Mouse (Mus musculus) lung, postnatal 0 days (tissue): ENCODE data around the gene 1700018F24Rik. TPM values are rescaled to one million over a fixed set of nuclear protein-coding genes. Genes with fewer than 3 reads are reported as not detected.
"Not testable (repeated sequence)": the region's sequence is repeated elsewhere in the genome, so short reads cannot be mapped to it uniquely, and the experiment has no call there.

Experiments
- ATAC-seq: fragments of 200-750 bp; cut with Nextera tagmentation; 2 replicates; pipeline ENCODE4 v1.8.0; 2017; ENCODE audit warnings: moderate library complexity
- DNase-seq: peaks from one replicate; pipeline ENCODE4 v3.0.0-alpha.2; 2016; ENCODE audit warnings: low spot score
- H3K27ac ChIP-seq: fragments of 300-500 bp; sonication (generic); 2 replicates; pipeline ENCODE4 v1.5.1; 2014; ENCODE audit warnings: antibody characterized with exemption, mild to moderate bottlenecking, low read length, mixed read lengths
- H3K27me3 ChIP-seq: fragments of 300-500 bp; sonication (generic); replicated peaks from 2 replicates; pipeline ENCODE4 v1.6.1; 2014; ENCODE audit warnings: low read length, mixed read lengths; ENCODE audit not compliant: insufficient read depth
- H3K36me3 ChIP-seq: fragments of 300-500 bp; sonication (generic); 2 replicates; pipeline ENCODE4 v1.6.1; 2014; ENCODE audit warnings: low read length, mixed read lengths; ENCODE audit not compliant: insufficient read depth
- H3K4me1 ChIP-seq: fragments of 300-500 bp; sonication (generic); 2 replicates; pipeline ENCODE4 v1.6.1; 2014; ENCODE audit warnings: antibody characterized with exemption, low read depth, low read length, mixed read lengths; ENCODE audit not compliant: insufficient read depth
- H3K4me2 ChIP-seq: fragments of 300-500 bp; sonication (generic); replicated peaks from 2 replicates; pipeline ENCODE4 v1.6.1; 2014; ENCODE audit warnings: low read depth, mild to moderate bottlenecking, low read length, moderate library complexity, mixed read lengths
- H3K4me3 ChIP-seq: fragments of 300-500 bp; sonication (generic); 2 replicates; pipeline ENCODE4 v1.5.1; 2014; ENCODE audit warnings: low read depth, low read length
- H3K9ac ChIP-seq: fragments of 300-500 bp; sonication (generic); replicated peaks from 2 replicates; pipeline ENCODE4 v1.6.1; 2014; ENCODE audit warnings: low read depth, mild to moderate bottlenecking
- H3K9me3 ChIP-seq: fragments of 300-500 bp; sonication (generic); 2 replicates; pipeline ENCODE4 v1.6.1; 2016; ENCODE audit warnings: low read length, mixed read lengths
- CTCF ChIP-seq: IDR thresholded peaks from 2 replicates; pipeline ENCODE4 v1.5.1; 2016; ENCODE audit warnings: antibody characterized with exemption, mild to moderate bottlenecking
- EP300 ChIP-seq: IDR thresholded peaks from 2 replicates; pipeline ENCODE4 v1.6.1; 2016; ENCODE audit warnings: antibody characterized with exemption, mild to moderate bottlenecking, control low read depth
- WGBS: fragments of 180-500 bp; shearing (Covaris S2); extraction: QIAGEN DNeasy Blood & Tissue Kit; methylation state at CpG from one replicate; pipeline ENCODE4 v1.1.7; 2014; 5-methylcytosine and 5-hydroxymethylcytosine counted together
- polyA plus RNA-seq: library from polyadenylated mRNA; unstranded; fragments of >200 nt; fragmentation: Nextera tagmentation; extraction: Ambion mirVana; gene quantifications from 2 replicates; pipeline ENCODE4 v1.2.1, GENCODE M21; 2015

1700018F24Rik gene
- polyA plus RNA-seq: 0.56 and 0.73 TPM in 2 replicates

DNA sequence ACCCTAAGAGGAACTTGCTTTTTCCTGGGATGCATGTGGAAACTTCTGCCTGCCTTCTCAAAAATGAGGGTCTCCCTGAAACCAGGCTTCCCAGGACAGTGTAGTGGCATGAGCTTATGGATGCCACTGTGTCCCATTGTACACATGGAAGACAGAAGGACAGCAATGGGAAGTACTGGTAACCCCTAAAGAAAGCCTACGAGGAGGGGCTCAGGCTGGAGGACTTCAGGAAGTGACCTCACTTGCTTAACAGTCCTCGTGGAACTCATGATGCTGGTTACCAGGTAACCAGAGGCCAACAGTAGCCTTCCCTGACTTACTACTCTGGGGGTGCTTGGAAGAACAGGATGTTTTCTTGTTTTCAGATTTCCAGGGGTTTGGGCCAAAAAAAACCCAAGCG lies at the start of gene 1700018F24Rik:
TSS of gene 1700018F24Rik (plus strand) at position 301 of the 400 bp plus-strand sequence.
- not testable (repeated sequence) for ATAC-seq, H3K9ac ChIP-seq, H3K36me3 ChIP-seq, H3K27me3 ChIP-seq, H3K27ac ChIP-seq, H3K4me3 ChIP-seq, DNase-seq, H3K4me2 ChIP-seq, H3K9me3 ChIP-seq, H3K4me1 ChIP-seq
- WGBS: 42% methylated on average over 3 of the region's 3 CpGs

DNA sequence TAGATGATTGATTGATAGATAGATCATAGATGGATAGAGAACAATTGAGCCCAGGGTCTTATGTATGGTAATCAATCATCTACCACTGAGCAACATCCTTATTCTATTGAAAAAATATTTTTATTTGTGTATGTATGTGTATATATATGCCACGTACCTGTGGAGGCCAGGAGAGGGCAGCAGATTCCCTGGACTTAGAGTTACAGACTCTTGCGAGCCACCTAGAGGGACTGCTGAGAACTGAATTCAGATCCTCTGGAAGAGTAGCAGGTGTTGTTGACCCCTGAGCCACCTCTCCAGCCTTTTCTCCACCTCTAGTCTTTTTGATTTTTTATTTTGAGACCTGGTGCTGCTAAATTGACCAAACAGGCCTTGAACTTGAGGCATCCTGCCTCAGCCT lies 44.3 kb upstream of the 1700018F24Rik start:
- H3K36me3 ChIP-seq: no peaks in the 10 kb centered on the region
- TF ChIP-seq EP300 (no peak), CTCF (peak; percentile 63)
- DNase-seq: peak; percentile 40
- no peak overlapping the region for H3K9ac ChIP-seq
- no peak overlapping the region for H3K27ac ChIP-seq
- H3K4me2 ChIP-seq: no peak overlapping the region
- 34% methylated on average over 2 of the region's 2 CpGs for WGBS
- H3K9me3 ChIP-seq: no peaks in the 10 kb centered on the region
- no peaks in the 10 kb centered on the region for H3K4me1 ChIP-seq
- H3K27me3 ChIP-seq: no peaks in the 10 kb centered on the region
- no peak overlapping the region for H3K4me3 ChIP-seq
- ATAC-seq: no peak

DNA sequence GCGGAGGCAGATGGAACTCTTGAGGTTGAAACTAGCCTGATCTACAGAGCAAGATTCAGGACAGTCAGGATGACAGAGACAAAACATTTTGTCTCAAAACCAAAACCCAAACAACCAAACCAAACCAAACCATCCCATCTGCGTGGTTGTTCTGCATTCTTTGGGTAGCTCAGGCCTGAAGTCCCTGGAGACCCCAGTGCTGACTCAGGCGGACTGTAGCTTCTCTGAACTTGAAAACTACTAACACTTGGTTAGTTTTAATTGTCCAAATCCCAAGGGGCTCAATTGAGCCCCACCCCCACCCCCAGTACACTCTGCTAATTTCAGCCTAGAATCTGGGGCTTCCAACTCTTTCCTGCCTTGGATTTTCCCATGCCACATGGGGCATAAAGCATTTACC lies 39.4 kb upstream of the 1700018F24Rik start:
- Histone ChIP-seq H3K4me2 (no peak overlapping the region), H3K36me3 (no peaks in the 10 kb centered on the region), H3K9me3 (no peaks in the 10 kb centered on the region), H3K4me1 (no peaks in the 10 kb centered on the region), H3K27me3 (no peaks in the 10 kb centered on the region), H3K4me3 (no peak overlapping the region), H3K9ac (no peak overlapping the region), H3K27ac (no peak overlapping the region)
- ATAC-seq: no peak
- WGBS: 80% methylated on average over 3 of the region's 3 CpGs
- DNase-seq: no peak
- no peak for TF ChIP-seq CTCF
- no peak for TF ChIP-seq EP300

DNA sequence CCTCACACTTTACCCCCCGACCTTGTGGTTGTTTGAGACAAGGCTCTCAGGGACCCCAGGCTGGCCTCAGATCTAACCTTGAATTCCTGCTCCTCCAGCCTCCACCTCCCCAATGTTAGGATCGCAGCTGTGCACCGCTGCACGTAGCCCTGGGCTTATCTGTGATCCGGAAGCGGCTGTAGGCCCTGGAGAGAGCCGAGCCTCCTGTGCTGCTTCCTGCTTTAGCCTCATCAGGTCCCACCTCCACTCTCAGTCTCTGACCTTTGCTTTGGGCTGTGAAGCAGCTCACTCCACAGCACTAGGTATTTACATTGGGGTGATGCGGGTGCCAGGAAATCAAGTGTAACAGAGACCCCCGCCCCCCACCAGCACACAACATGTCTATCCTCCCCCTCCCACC lies 38.3 kb upstream of the 1700018F24Rik start:
- no peak overlapping the region for H3K4me2 ChIP-seq
- DNase-seq (no peak), ATAC-seq (no peak)
- WGBS: 53% methylated on average over 9 of the region's 9 CpGs
- no peaks in the 10 kb centered on the region for H3K36me3 ChIP-seq
- H3K9ac ChIP-seq: no peak overlapping the region
- TF ChIP-seq CTCF: no peak
- no peak for TF ChIP-seq EP300
- H3K27me3 ChIP-seq: no peaks in the 10 kb centered on the region
- no peaks in the 10 kb centered on the region for H3K9me3 ChIP-seq
- H3K4me3 ChIP-seq: no peak overlapping the region
- H3K4me1 ChIP-seq: no peaks in the 10 kb centered on the region
- no peak overlapping the region for H3K27ac ChIP-seq

DNA sequence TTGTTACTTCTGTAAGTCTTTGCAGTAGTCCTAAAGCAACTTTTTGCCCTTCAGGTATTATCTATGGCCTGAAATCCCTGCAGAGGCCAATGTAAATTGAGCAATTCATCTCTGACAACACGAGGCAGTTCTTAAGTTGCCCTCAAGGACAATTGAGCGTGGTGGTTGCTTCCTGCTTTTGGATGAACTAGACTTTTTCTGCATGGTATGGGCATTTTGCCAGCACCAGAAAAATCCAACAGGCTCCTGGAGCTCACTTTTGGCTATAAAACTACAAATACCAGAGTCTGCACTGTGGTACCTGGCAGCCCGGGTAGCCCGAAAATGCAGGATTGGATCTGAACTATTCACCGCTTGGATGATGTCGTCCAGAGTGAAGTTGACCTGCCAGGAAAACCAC lies 37.2 kb upstream of the 1700018F24Rik start:
- no peak for TF ChIP-seq EP300
- peak; percentile 2; the same call in 1 of the 2 replicates for TF ChIP-seq CTCF
- ATAC-seq: no peak

DNA sequence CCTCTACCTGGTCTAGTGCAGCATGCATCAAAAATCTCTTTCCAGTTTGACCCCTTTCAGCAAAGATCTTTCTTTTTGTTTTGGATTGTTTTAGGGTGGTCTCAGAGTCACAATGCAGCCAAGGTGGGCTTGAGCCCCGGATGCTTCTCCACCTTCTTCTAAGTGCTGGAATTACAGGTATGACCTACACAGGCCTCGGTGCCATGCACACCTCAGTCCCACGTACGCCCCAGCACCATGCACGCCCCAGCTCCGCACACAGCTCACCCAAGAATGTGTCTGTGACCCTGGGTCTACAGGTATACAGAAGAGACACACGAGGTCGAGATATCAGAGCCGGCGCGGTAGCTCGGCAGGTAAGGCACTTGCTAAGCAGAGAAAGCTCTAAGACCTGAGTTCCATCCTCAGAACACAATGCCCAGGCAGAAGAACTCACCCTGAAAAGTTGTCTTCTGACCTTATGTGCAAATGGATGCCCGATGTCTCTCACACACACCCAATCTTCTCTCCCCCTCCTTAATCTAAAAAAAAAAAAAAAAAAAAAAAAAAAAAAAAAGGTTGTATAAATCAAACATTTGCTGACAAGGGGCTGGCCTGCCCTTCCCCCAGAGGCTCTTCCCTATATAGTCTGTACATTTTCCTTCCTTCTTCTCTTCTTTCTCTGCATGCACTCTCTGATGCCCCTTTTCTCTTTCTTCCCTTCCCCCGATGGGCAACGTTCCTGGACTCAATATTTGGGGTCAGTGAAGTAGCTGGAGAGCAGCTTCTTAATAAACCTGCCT lies 33.7 kb upstream of the 1700018F24Rik start:
- ATAC-seq: no peak

More for the DNA sequence above, 37.2 kb upstream of the 1700018F24Rik start:
- no peaks in the 10 kb centered on the region for H3K9me3 ChIP-seq
- DNase-seq: peak; percentile 13
- H3K4me2 ChIP-seq: no peak overlapping the region
- H3K4me1 ChIP-seq: no peaks in the 10 kb centered on the region
- no peaks in the 10 kb centered on the region for H3K27me3 ChIP-seq
- no peaks in the 10 kb centered on the region for H3K36me3 ChIP-seq
- H3K27ac ChIP-seq: no peak overlapping the region
- no peak overlapping the region for H3K9ac ChIP-seq
- H3K4me3 ChIP-seq: no peak overlapping the region
- WGBS: 54% methylated on average over 6 of the region's 6 CpGs

More for the DNA sequence above, 33.7 kb upstream of the 1700018F24Rik start:
- TF ChIP-seq CTCF (no peak), EP300 (no peak)
- no peak for DNase-seq
- H3K4me1 ChIP-seq: no peaks in the 10 kb centered on the region
- no peak overlapping the region for H3K27ac ChIP-seq
- H3K4me3 ChIP-seq: no peak overlapping the region
- H3K36me3 ChIP-seq: no peaks in the 10 kb centered on the region
- 87% methylated on average over 15 of the region's 15 CpGs for WGBS
- H3K9me3 ChIP-seq: no peaks in the 10 kb centered on the region
- no peaks in the 10 kb centered on the region for H3K27me3 ChIP-seq
- H3K9ac ChIP-seq: no peak overlapping the region
- no peak overlapping the region for H3K4me2 ChIP-seq
